Mouse (Mus musculus): ENCODE results near the gene Apobec1.
"Not testable (repeated sequence)": the region's sequence is repeated elsewhere in the genome, so short reads cannot be mapped to it uniquely, and the experiment has no call there.

Gene Apobec1

DNA sequence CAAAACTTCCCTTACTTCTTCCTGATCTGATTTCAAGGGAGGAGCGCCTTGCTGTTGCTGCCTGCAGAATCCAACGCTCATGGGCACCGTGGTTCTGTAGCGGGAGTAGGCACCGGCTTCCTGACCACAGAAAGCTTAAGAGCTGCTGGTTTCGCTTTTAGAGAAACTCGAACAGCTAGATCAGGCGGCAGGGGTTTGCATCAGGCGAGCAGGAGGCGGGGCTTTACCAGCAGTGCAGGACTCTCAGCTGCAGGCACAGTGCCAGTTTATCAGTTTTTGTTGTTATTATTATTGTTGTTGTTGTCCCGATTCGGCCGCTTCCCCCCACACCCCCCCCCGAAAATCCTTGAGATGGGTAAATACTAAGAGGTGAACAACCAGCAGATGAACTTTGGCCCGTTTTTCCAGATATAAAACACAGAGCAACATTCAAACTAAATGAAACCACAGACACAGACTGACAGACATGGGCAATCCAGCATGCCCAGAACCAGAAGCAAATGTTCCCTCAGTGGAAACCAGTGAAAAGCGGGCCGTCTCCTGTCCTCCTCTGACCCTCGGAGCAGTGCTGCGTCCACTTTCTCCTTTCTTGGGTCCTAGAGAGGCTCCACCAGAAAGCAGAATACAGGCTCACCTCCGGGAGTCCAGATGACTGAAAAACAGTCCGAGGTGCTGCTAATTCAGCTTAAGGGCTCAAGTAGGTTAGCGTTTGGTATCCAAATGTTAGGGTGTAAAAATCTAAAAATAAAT lies at the start of gene Apobec1:
Apobec1 (minus strand) TSS at position 203 of the 750 bp plus-strand sequence.
- DNase-seq (ENCODE audit: extremely low spot score, low read depth, low spot score): no peak

DNA sequence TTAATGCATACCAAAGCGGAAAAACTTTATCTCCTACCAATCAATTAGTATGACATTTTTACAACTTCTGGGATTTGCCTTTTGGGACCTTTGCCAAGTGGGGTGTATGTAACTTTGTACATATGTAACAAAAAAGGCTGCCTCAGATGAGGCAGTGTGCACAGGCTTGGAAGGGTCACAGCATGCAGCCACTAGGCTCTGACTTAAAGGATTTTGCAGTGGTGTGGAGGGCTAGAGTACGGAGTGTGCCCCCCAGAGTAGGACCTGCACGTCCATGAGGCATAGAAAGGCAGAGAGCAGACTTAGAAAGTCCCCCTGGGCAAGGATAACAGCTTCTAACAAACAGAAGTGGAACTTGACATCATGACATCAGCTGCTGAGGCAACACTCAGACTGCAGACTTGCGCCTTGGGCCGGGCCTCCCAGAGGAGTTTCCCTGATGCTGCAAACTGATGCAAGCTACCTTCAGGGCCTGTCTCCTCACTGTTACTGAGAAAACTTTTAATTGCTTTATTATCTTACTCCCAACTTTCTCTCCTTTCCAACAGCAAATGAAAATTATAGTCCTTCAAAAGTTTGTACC lies 48.2 kb upstream of the Apobec1 start:
- no peak for DNase-seq (ENCODE audit: extremely low spot score, low read depth, low spot score)

DNA sequence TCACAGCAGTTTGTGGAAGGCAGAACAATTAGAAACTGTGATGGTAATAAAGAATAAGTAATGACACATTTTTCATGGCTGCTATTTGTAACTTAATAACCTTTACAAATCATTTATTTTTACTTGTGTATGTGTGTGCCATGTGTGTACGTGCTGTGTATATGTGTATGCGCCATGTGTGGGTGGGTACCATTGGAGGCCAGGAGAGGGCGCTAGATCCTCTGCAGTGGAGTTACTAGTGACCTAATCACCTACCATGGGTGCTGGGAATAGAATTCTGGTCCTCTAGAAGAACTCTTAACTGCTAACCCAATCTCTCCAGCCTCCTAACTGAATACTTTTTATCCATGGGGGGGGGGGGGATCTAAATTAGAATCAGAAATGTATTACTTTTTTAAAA lies 47.7 kb upstream of the Apobec1 start:
- DNase-seq (ENCODE audit: extremely low spot score, low read depth, low spot score): no peak

DNA sequence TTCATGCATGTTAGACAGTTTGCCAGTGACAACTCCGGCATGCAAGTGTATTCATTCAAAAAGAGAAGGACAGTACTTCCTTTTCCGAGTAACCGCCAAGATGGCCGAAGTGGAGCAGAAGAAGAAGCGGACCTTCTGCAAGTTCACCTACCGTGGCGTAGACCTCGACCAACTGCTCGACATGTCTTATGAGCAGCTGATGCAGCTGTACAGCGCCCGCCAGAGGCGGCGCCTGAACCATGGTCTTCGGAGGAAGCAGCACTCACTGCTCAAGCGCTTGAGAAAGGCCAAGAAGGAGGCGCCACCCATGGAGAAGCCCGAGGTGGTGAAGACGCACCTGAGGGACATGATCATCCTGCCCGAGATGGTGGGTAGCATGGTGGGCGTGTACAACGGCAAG lies 42.0 kb upstream of the Apobec1 start:
- DNase-seq (ENCODE audit: extremely low spot score, low read depth, low spot score): not testable (repeated sequence)

DNA sequence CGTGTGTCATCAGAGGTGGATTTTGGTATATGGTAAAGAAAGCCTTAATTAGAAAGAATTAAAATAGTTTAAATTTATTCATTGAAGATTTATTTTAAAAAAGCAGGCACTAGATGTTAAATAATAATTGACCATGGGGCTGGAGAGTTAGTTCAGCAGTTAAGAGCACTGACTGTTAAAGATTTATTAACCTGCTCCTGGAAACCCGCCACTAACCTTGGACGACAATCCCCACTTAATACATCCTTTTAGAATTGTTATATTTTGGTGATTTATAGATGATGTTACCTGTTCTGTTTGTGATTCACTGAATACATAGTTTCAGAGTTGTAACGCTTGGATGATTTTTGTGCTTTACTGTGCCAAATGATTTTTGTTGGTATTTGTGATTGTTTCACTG lies 35.3 kb upstream of the Apobec1 start:
- DNase-seq (ENCODE audit: extremely low spot score, low read depth, low spot score): not testable (repeated sequence)

DNA sequence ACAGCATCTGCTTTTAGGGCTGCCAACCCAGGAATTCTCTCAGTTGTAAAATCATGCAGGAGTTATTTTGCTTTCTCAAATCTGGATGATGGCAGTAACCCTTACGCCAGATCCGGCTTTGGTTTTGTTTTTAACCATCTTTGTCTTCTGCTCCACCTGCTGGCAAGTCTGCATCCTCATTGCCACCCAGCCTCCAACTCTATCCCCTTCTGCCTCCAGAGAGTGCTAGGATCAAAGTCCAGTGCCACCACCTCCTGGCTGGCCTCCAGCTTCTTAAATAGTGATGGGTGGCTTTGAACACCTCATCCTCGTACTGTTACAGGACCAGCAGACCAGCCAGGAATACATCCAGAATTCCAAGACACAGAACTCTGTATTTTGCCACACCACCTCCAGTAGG lies 34.4 kb upstream of the Apobec1 start:
- DNase-seq (ENCODE audit: extremely low spot score, low read depth, low spot score): no peak

DNA sequence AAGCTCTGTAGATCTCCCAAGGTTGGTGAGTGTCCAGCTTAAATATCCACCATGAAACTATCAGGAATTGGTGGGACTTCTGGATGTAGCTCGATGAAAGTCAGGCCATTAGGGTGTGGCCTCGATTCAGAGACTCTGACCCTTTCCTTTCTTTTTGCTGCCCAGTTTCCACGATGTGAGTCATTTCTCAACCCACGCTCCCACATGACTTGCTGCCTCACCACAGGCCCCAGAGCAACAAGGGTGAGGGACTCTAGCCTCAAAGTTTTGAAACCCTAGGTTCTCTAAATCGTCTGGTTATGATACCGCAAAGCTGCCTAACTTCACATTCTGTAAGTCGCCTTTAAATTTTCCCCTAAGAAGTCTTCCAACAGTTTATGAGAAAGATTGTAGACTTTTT lies 33.1 kb upstream of the Apobec1 start:
- no peak for DNase-seq (ENCODE audit: extremely low spot score, low read depth, low spot score)

DNA sequence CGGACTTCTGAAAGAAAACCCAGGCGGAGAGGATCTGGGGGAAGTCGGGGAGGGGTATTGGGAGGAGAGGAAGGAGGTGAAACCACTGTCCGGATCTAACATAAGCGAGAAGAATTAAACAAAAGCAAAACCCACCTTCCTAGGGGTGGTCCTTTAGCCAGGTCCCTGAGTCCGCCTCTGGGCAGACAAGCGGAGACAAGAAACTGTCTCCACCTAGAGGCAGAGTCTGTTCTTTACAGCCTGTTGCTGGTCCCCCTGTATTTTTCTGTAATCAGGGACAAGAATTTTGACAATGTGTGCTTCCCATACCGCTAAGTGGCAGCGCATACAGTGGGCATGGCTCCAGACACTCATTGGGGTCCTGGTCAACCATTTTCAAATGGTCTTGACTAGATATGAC lies 31.2 kb upstream of the Apobec1 start:
- DNase-seq (ENCODE audit: extremely low spot score, low read depth, low spot score): no peak

DNA sequence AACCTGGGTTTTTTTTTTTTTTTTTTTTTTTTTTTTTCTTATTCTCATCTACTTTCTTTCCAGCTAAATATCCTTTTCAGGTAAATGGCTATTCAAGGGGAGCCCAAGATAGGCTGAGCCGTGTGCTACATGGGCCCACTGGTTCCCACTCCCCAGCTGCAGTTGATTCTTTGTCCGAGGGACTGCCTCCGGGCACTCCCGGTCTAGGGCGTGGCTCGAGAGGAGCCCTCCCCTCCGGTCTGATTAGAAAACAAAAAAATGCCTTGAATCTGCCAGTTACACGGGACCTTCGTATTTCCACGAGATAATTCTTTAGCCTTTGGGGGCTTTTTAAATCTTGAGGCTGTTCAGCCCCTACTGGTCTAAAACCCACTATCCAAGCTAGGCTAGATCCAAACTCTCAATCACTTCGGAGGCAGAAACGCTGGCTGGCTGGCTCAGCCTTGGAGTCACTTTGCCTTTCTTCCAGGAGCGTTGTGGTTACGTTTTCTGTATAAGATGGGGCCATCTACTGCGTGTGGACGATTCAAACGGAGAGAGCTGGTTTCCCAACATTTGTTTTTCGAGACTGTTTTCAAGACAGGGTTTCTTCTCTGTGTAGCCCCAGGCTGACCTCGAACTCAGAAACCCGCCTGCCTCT lies 25.3 kb upstream of the Apobec1 start:
- DNase-seq (ENCODE audit: extremely low spot score, low read depth, low spot score): no peak

DNA sequence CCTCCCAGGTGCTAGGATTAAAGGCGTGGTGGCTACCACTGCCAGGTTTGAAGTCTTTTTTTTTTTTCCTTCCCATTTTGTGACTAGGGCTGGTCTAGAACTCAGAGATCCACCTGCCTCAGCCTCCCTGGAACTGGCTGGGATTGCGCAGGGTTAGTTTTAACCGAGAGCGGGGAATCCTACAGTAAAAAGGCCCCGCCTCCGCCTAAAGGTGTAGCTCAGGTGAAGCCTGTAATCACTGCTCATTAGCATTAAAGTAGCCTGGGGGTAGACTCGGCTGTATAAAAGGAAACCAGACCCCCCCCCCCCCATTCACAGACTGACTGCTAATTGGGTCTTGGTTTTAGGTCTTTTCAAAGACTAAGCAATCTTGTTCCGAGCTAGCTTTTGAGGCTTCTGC lies 23.9 kb upstream of the Apobec1 start, which contains the start of gene Dppa3:
Dppa3 (plus strand) TSS at position 301 of the 400 bp plus-strand sequence.
- no peak for DNase-seq (ENCODE audit: extremely low spot score, low read depth, low spot score)

DNA sequence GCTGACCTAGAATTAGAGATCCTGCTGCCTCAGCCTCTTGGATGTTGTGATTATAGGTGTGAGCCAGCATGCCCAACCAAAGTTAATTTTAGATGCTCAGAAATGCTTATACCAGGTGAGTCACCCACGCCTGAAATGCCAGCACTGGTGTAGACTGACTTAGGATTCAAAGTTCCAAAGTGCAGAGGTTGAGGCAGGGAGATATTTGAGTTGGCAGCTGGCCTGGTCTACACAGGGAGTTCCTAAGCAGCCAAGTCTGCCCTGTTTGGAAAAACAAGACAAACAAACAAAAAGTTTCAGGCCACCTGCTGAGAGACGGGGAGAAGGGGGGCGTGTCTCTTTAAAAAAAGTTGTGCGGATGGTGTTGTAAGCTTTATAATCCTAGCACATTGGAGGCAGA lies 22.9 kb upstream of the Apobec1 start:
- no peak for DNase-seq (ENCODE audit: extremely low spot score, low read depth, low spot score)

DNA sequence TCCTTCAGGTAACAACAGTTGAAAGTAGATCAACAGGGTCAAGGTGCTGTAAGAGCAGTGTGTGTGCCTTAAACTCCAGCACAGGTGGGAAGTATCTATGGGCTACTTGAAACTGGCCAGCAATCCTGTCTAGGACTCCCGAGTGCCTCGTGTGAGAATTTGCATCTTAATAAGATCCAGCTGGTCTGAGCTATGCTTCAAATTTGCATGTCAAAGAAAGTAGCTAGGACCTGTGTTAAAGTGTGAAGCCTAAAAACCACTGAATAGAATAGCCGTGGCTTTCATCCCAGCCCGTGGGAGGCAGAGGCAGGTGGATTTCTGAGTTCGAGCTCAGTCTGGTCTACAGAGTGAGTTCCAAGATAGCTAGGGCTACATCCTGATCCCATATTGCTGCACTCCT lies 22.2 kb upstream of the Apobec1 start:
- no peak for DNase-seq (ENCODE audit: extremely low spot score, low read depth, low spot score)

DNA sequence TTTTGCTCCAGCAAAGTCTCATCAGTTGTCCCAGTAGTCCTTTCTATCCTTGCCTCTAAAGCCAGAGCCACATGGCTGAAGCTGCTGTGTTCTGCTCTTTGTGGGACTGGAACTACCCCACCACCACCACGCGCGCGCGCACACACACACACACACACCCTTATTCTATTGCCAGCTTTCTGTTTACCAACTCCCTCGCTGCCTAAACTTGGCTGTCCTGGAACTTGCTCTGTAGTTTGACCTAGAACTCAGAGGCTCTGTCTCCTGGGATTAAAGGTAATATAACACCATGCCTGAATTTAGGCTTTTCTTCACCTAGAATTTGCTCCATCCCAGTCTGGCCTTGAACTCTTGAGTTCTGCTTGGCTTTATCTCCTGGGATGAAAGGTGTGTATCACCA lies 18.8 kb upstream of the Apobec1 start:
- no peak for DNase-seq (ENCODE audit: extremely low spot score, low read depth, low spot score)

DNA sequence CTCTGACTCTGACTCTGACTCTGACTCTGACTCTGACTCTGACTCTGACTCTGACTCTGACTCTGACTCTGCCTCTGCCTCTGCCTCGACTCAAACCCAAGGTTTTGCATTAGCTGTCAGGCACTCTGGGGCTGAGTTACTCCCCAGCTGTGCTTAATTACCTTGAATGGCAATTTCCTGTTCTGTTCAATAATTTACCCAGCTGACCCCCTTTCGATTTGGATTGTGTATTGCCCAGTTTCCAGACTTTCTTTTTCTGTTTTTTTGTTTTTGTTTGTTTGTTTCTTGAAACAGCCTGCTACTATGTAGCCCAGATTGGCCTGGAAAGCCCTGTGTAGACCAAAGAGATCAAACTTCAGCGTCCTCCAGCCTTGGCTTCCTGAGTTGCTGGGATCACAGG lies 13.8 kb upstream of the Apobec1 start:
- DNase-seq (ENCODE audit: extremely low spot score, low read depth, low spot score): no peak

DNA sequence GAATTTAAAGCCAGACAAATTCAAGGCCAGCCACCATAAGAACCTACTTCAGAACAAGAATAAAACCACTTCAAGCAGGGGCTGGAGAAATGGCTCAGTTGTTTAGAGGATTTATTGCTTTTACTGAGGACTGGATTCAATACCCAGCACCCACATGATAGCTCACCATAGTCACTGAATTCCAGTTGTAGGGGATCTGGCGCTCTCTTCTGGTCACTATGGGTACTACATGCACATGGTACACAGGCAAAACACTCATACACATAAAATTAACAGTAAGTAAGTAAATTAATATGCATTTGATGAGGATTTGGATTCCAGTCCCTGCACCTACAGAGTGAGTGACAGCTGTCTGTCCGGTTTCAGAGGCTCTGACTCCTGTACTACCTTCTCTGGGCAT lies 11.8 kb upstream of the Apobec1 start:
- no peak for DNase-seq (ENCODE audit: extremely low spot score, low read depth, low spot score)

DNA sequence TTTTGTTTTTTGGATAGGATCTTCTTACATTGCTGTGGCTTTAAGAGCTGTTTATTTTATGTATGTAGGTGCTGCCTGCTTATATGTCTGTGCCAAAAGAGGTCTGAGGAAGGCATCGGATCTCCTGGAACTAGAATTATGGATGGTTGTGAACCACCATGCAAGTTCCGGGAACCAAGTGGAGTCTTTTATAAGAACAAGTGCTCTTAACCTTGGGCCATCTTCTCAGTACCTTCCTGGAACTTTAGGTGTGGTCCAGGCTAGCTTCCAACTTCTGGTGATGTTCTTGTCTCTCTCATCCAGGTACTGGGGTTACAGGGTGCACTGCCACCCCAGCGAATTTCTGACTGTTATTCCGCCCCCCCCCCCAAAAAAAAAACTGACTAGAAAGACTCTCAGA lies 10.2 kb upstream of the Apobec1 start:
- no peak for DNase-seq (ENCODE audit: extremely low spot score, low read depth, low spot score)

DNA sequence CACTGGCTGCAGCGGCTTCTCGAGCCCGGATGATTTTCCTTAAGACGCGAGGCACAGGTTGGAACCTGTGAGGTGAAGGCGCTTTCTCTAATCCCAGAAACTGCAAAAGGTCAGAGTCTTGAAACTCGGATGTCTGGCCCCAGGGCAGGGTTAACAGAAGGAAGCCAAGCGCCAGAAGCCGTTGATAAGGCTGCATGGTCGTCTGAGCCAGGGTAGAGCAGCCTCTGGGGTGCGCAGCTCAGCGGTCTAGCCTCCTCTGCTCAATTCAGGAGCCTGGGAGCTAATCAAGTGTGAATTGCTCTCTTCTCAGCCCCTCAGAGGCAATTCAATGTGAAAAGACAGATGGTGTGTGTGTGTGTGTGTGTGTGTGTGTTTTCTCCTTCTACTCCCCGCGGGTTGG lies 7.5 kb upstream of the Apobec1 start, which contains the start of gene Gdf3:
Gdf3 (minus strand) TSS at position 317 of the 400 bp plus-strand sequence.
- no peak for DNase-seq (ENCODE audit: extremely low spot score, low read depth, low spot score)

DNA sequence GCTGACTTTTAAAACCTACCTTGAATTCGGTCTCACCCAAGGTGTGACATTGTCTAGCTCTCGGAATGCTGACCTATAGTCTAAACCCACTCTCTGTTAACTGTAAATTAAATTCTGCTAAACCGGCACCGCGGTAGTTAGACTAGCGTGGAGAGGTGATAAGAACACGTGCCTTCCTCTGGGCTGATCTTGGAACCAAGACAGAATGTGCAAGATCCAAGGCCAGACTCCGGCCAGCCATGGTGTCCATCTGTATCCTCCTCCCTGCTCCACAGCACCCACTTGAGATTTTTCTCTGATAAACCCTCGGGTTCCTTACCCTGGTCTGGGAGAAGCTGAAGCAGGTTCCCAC lies 7.1 kb upstream of the Apobec1 start:
- no peak for DNase-seq (ENCODE audit: extremely low spot score, low read depth, low spot score)

DNA sequence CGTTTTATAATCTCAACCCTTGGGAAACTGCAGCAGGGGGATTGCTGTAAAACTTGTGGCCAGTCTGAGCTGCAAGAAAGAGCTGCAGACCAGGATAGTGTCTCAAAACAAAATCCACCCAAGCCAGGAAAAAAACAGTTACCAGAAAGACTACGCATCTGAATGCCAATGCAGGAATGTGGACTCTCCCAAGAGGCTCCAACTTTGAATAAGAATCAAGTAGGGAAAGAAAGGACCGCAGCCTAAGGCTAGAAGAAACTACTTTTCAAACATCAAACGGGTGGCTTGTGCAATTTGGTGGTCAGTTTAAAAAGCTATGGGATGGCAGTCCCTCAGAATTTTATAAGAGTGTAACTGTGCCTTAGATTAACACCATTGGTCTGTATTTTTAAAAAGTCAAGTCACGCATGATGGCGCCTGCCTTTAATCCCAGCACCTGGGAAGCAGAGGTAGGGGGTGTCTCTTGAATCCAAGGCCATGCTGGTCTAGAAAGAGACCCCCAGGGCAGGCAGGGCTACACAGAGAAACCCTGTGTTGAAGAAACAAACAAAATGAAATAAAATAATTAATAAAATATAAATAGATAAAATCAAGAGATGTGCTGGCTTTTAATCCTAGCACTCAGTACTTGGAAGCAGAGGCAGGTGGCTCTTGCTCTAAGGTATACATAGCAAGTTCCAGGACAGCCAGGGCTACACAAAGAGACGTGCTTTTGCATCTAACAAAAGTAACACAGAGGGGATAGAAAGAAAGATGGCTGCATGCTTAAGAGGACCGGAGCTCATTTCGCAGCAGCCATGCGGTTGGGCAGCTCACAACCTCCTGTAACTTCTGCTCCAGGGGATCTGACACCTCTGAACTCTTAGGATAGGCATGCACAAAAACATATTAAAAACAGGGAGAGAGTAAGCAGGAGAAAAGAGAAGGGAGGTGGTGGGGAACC lies 6.5 kb upstream of the Apobec1 start:
- DNase-seq (ENCODE audit: extremely low spot score, low read depth, low spot score): no peak

DNA sequence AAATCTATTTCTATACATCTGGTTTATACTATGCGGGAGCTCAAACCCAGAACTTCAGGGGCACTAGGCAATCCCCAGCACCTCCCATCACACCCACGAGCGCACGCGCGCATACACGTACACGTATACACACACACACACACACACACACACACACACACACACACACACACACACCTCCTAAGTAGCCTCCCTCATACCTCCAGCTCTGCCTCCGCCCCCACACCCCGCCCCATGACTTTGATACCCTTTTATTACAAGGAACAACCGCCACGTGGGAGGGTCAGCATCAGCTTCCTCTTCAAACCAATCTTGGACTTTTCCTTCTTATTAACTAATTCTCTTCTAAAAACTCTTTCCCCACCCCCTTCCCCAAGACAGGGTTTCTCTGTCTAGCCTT lies 5.5 kb upstream of the Apobec1 start:
- no peak for DNase-seq (ENCODE audit: extremely low spot score, low read depth, low spot score)

DNA sequence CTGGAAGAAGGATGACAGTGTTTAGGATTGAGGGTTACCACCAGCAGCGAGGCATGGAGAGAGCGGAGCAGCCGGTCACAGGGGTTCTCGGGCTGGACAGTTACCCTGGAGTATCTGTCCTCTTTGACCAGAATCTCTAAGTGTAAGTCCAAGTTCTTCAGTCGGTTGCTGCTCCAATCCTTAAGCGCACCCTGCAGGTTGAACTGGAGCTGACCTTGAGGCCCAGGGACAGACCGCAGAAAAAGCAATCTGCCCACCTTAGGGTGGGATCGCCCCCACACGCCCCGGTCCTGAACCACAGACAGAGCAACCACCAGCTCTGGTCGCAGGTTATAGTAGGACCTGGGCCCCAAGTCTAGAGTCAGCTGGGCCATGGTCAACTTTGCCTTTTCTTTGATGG lies 4.4 kb upstream of the Apobec1 start:
- no peak for DNase-seq (ENCODE audit: extremely low spot score, low read depth, low spot score)
